Mouse (Mus musculus) R1 (cell line): Measurements from ENCODE around the gene Plpp2.

ENCODE experiments used
- DNase-seq: peaks from one replicate; pipeline ENCODE4 v3.0.0-alpha.2; 2018; ENCODE audit warnings: low read depth, low spot score

The Plpp2 gene

GRCm38 (mm10) chr10:79528081-79528480 is 5.5 kb downstream of the Plpp2 start:
- DNase-seq = peak; percentile 31

GRCm38 (mm10) chr10:79527453-79527845 is 6.1 kb downstream of the Plpp2 start:
- DNase-seq = no peak

- no peak for DNase-seq
These were observed 6.7 kb downstream of the Plpp2 start for GRCm38 (mm10) chr10:79526661-79527452.

GRCm38 (mm10) chr10:79525456-79526325 is 7.9 kb downstream of the Plpp2 start:
- DNase-seq = no peak

- DNase-seq = no peak
These were observed 9.2 kb downstream of the Plpp2 start for GRCm38 (mm10) chr10:79524433-79524832.

GRCm38 (mm10) chr10:79506709-79507108 is 26.9 kb downstream of the Plpp2 start:
- no peak for DNase-seq

GRCm38 (mm10) chr10:79502830-79503644 is 30.6 kb downstream of the Plpp2 start:
- peak; percentile 35 for DNase-seq

GRCm38 (mm10) chr10:79496701-79497288 is 36.8 kb downstream of the Plpp2 start:
- peak; percentile 91 for DNase-seq

GRCm38 (mm10) chr10:79495886-79496285 is 37.7 kb downstream of the Plpp2 start:
- DNase-seq = peak; percentile 64
